Mouse (Mus musculus) thymus, adult 2 months (tissue): ENCODE data around the gene Gpr107.

Source experiments
- CTCF ChIP-seq: fragments of 200-500 bp; IDR thresholded peaks from 2 replicates; pipeline ENCODE4 v1.5.1; 2012; ENCODE audit warnings: mild to moderate bottlenecking, control low read depth, low read length, moderate library complexity, borderline replicate concordance; ENCODE audit not compliant: control insufficient read depth, poor library complexity, insufficient read depth; ENCODE audit errors: extremely low read depth
- POLR2A ChIP-seq: fragments of 200-500 bp; IDR thresholded peaks from 2 replicates; pipeline ENCODE4 v1.6.1; 2012; ENCODE audit warnings: mild to moderate bottlenecking, low read length, control low read depth, moderate library complexity; ENCODE audit not compliant: control insufficient read depth, poor library complexity, insufficient read depth; ENCODE audit errors: extremely low read depth

- TF ChIP-seq CTCF (no peak), POLR2A (no peak)
Measured at GRCm38 (mm10) chr2:31198621-31199020, 46.5 kb downstream of the Gpr107 start.
